9 mouse cellular contexts compared by ENCODE assay signal in genomic region chr15:85635425-85635824, GRCm38 (mm10). TPM values are rescaled to one million over a fixed set of nuclear protein-coding genes. Genes with fewer than 3 reads are reported as not detected.
A peak's percentile ranks its signal among the peaks of the same experiment; 100 is the strongest.
DNase-seq lines count a peak whose midpoint lies in the region; ATAC-seq and TF ChIP-seq lines count a peak whose summit lies in the region.
"Had no signal": no experiment of that assay in that cellular context is flagged by ENCODE, and none has a peak within 500 bp of the region (broad histone marks: within the 10 kb centered on the region; RNA-seq: fewer than 3 reads in every experiment).

No protein-coding gene starts in this region.

- TF ChIP-seq CTCF in MEL (IDR thresholded peaks at IDR 0.05 in 2 of 3, conservative IDR thresholded peaks at IDR 0.05 in 1 of 3; ENCODE audit: control insufficient read depth in 1 of 3, insufficient read depth in 1 of 3, low read depth in 2 of 3, low read length in 3 of 3, poor library complexity in 1 of 3, severe bottlenecking in 1 of 3), result no peak

- no peaks in the 10 kb centered on the region for H3K9me3 ChIP-seq in heart, embryonic 12.5 days (replicated peaks)
- H3K9me3 ChIP-seq in MEL (replicated peaks; ENCODE audit: insufficient read depth, low read length), result no peaks in the 10 kb centered on the region
- no peaks in the 10 kb centered on the region for H3K9me3 ChIP-seq in hindbrain, embryonic 10.5 days

- H3K4me1 ChIP-seq in heart, embryonic 12.5 days (replicated peaks), result no peaks in the 10 kb centered on the region
- H3K4me1 ChIP-seq in MEL (ENCODE audit: control insufficient read depth in 1 of 2, insufficient read depth in 2 of 2, low read length in 2 of 2), result peaks cover 8 to 14% of the 10 kb centered on the region in 2 experiments
- peaks cover 25% of the 10 kb centered on the region for H3K4me1 ChIP-seq in hindbrain, embryonic 10.5 days (replicated peaks)

- H3K36me3 ChIP-seq in heart, embryonic 12.5 days, result no peaks in the 10 kb centered on the region
- peaks cover 0 to 13% of the 10 kb centered on the region in 2 experiments; a peak in 2 of 4 replicates for H3K36me3 ChIP-seq in MEL (ENCODE audit: control insufficient read depth in 1 of 2, insufficient read depth in 2 of 2, low read length in 2 of 2)
- no peaks in the 10 kb centered on the region for H3K36me3 ChIP-seq in hindbrain, embryonic 10.5 days

- no peak overlapping the region; the same call in 1 of the 2 replicates for H3K9ac ChIP-seq in heart, embryonic 12.5 days
- peak overlapping the region; percentile 87 for H3K9ac ChIP-seq in MEL (ENCODE audit: control insufficient read depth, low read depth, low read length, poor library complexity, severe bottlenecking)

- ATAC-seq in heart, embryonic 12.5 days (ENCODE audit: insufficient number of reproducible peaks, low FRiP score), result no peak
- ATAC-seq in megakaryocyte progenitor cell, adult 5-6 weeks (replicated peaks; ENCODE audit: poor library complexity), result peak; percentile 16

- peaks cover 8% of the 10 kb centered on the region; the same call in 1 of the 2 replicates for H3K27me3 ChIP-seq in heart, embryonic 12.5 days (replicated peaks)
- H3K27me3 ChIP-seq in MEL (ENCODE audit: control insufficient read depth in 1 of 2, insufficient read depth in 2 of 2, low read length in 2 of 2), result no peaks in the 10 kb centered on the region
- peaks cover 42% of the 10 kb centered on the region for H3K27me3 ChIP-seq in hindbrain, embryonic 10.5 days (ENCODE audit: insufficient read depth, poor library complexity, severe bottlenecking)
- H3K27me3 ChIP-seq: Patski had no signal

- intact Hi-C loops in heart, postnatal 25 days (cut with DNase I), result loop anchor here (2.0 kb wide), 1 partner anchor 35 kb away; no protein-coding TSS in a partner anchor

- no peaks in the 10 kb centered on the region; the same call in 1 of the 2 replicates for H3K79me2 ChIP-seq in MEL (ENCODE audit: control insufficient read depth, insufficient read depth, low read length, poor library complexity)

- 84% methylated on average over 6 of the region's 6 CpGs for WGBS in heart, embryonic 12.5 days
- 94% methylated on average over 6 of the region's 6 CpGs for WGBS in hindbrain, embryonic 10.5 days

- no peak for DNase-seq in heart, postnatal 25 days (ENCODE audit: low spot score)
- peak; percentile 84 for DNase-seq in MEL (ENCODE audit: low read depth, low spot score)
- DNase-seq in hindbrain, embryonic 10.5 days (ENCODE audit: low spot score), result no peak
- DNase-seq in natural killer cell, adult 2 months (ENCODE audit: low spot score in 2 of 2), result no peak
- no peak for DNase-seq in frontal cortex, postnatal 14 days (ENCODE audit: low spot score in 2 of 2)
- DNase-seq in left cerebral cortex, adult 11 months (ENCODE audit: low spot score), result no peak

- H3K4me2 ChIP-seq in heart, embryonic 12.5 days, result peak overlapping the region; percentile 62

- no peak overlapping the region for H3K4me3 ChIP-seq in heart, embryonic 12.5 days
- H3K4me3 ChIP-seq in MEL (ENCODE audit: control insufficient read depth in 1 of 2, insufficient read depth in 1 of 2, low read depth in 2 of 2, low read length in 2 of 2), result peak overlapping the region; percentile 77 to 83
- H3K4me3 ChIP-seq in hindbrain, embryonic 10.5 days, result peak overlapping the region; percentile 75

- no peak for TF ChIP-seq RAD21 in MEL (IDR thresholded peaks at IDR 0.05; ENCODE audit: low read depth, low read length)

- no peak for TF ChIP-seq POLR2A in MEL (IDR thresholded peaks at IDR 0.05; ENCODE audit: control insufficient read depth in 1 of 2, insufficient read depth in 1 of 2, low read depth in 1 of 2, low read length in 2 of 2, poor library complexity in 1 of 2)

- TF ChIP-seq EP300 in MEL (IDR thresholded peaks at IDR 0.05; ENCODE audit: low read depth in 1 of 2, low read length in 2 of 2), result peak; percentile 95

- peak overlapping the region; percentile 82; the same call in 1 of the 2 replicates for H3K27ac ChIP-seq in heart, embryonic 12.5 days (ENCODE audit: poor library complexity, severe bottlenecking)
- H3K27ac ChIP-seq in MEL (ENCODE audit: control insufficient read depth, low read depth, low read length), result peak overlapping the region; percentile 91
- H3K27ac ChIP-seq in hindbrain, embryonic 10.5 days, result no peak overlapping the region

TF ChIP-seq in MEL, 35 proteins besides CTCF, POLR2A, EP300 and RAD21:
- TF ChIP-seq MYB (IDR thresholded peaks at IDR 0.05; ENCODE audit: low read depth, low read length) (no peak), HCFC1 (IDR thresholded peaks at IDR 0.05; ENCODE audit: low read depth, low read length) (0 out of 2 replicates have a peak, but pooled peaks have one; percentile 35), MYC (IDR thresholded peaks at IDR 0.05; ENCODE audit: low read depth, low read length) (peak; percentile 66; the same call in 1 of the 2 replicates), SIN3A (IDR thresholded peaks at IDR 0.05; ENCODE audit: low read length) (peak; percentile 80; the same call in 1 of the 2 replicates), ZMIZ1 (IDR thresholded peaks at IDR 0.05; ENCODE audit: low read depth, low read length) (0 out of 2 replicates have a peak, but pooled peaks have one; percentile 30), BHLHE40 (IDR thresholded peaks at IDR 0.05; ENCODE audit: borderline replicate concordance, low read depth, low read length) (peak; percentile 51; the same call in 1 of the 2 replicates), TAL1 (IDR thresholded peaks at IDR 0.05; ENCODE audit: low read length) (peak; percentile 81), MAX (IDR thresholded peaks at IDR 0.05; ENCODE audit: low read length) (peak; percentile 61), CHD1 (IDR thresholded peaks at IDR 0.05; ENCODE audit: low read depth, low read length) (0 out of 2 replicates have a peak, but pooled peaks have one; percentile 10), TCF12 (IDR thresholded peaks at IDR 0.05; ENCODE audit: low read depth, low read length) (peak; percentile 97), POLR2AphosphoS2 (IDR thresholded peaks at IDR 0.05; ENCODE audit: low read length) (no peak), UBTF (IDR thresholded peaks at IDR 0.05; ENCODE audit: borderline replicate concordance, insufficient read depth, low read depth, low read length) (no peak), ELF1 (IDR thresholded peaks at IDR 0.05; ENCODE audit: low read depth, low read length) (no peak), KAT2A (conservative IDR thresholded peaks at IDR 0.05; ENCODE audit: low read depth, low read length) (no peak), SMC3 (IDR thresholded peaks at IDR 0.05; ENCODE audit: low read depth, low read length) (no peak), USF1 (IDR thresholded peaks at IDR 0.05; ENCODE audit: low read depth, low read length) (peak; percentile 40), MAFK (IDR thresholded peaks at IDR 0.05; ENCODE audit: borderline replicate concordance, low read depth, low read length) (peak; percentile 79; the same call in 1 of the 2 replicates), MXI1 (IDR thresholded peaks at IDR 0.05; ENCODE audit: low read depth, low read length) (peak; percentile 69), GATA1 (IDR thresholded peaks at IDR 0.05; ENCODE audit: low read depth, low read length) (peak; percentile 97), ETS1 (IDR thresholded peaks at IDR 0.05; ENCODE audit: low read depth, low read length) (peak; percentile 91), MAZ (IDR thresholded peaks at IDR 0.05; ENCODE audit: low read depth, low read length) (no peak), ZKSCAN1 (IDR thresholded peaks at IDR 0.05; ENCODE audit: low read depth, low read length) (0 out of 2 replicates have a peak, but pooled peaks have one; percentile 19), RCOR1 (IDR thresholded peaks at IDR 0.05; ENCODE audit: low read depth, low read length) (peak; percentile 91), E2F4 (IDR thresholded peaks at IDR 0.05; ENCODE audit: borderline replicate concordance, low read depth, low read length) (no peak), ZC3H11A (IDR thresholded peaks at IDR 0.05; ENCODE audit: low read depth, low read length) (no peak)

RNA-seq across cellular contexts. Expression of gene Wnt7b, which starts 53.2 kb away (rescaled TPM):
- polyA plus RNA-seq in heart, embryonic 12.5 days (2016; fragmentation: Nextera tagmentation; extraction: Ambion mirVana), result 1.3 and 1.5 TPM in 2 replicates
- total RNA-seq in heart, postnatal 25 days (2021), result under 1 TPM; 0.13 to 0.17 TPM
- not detected in 2 replicates for total RNA-seq in MEL (2012; rRNA removed)
- polyA plus RNA-seq in MEL (2012; ENCODE audit: insufficient read depth in 1 of 2, insufficient read length in 2 of 2, low read depth in 1 of 2, low replicate concordance in 2 of 2, missing spikeins in 1 of 2), result not detected
- 52.3 and 127 TPM in 2 replicates for polyA plus RNA-seq in hindbrain, embryonic 10.5 days (2016; fragmentation: Nextera tagmentation; extraction: Ambion mirVana)
- not detected in 2 replicates for total RNA-seq in megakaryocyte progenitor cell, adult 5-6 weeks (2015)
- not detected in 2 replicates for total RNA-seq in megakaryocyte progenitor cell, adult 5-6 weeks (2017)
